Mouse (Mus musculus): Measurements from ENCODE around the gene Lck. TPM values are rescaled to one million over a fixed set of nuclear protein-coding genes. Genes with fewer than 3 reads are reported as not detected.

Gene Lck
- polyA plus RNA-seq, 1 experiment from 2014 or later: 8.8 TPM

DNA sequence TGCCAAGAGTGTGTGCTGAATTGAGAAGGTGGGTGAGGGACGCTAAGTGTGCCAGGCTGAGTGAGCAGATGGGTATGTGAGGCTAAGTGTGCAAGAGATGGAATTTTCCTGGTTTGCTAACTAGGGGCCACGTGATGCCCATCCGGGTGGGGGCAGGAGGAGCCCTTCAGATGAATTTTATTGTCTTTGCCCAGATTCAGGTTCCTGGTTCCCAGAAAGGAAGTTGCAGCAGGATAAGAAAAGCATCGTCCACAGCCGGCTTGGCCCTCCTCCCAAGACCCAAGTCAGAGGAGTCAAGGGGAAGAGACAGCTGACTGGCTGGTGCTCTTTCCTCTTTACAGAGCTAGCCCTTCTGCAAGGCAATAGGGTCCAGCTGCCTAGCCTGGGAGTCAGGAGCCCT is 5.0 kb upstream of the Lck start, which contains the start of gene Fam167b:
Gene Fam167b (minus strand): TSS at position 84 of the 400 bp plus-strand sequence.
- no peaks in the 10 kb centered on the region for H3K36me3 ChIP-seq (ENCODE audit: insufficient read depth, low read length)
- H3K4me1 ChIP-seq (replicated peaks; ENCODE audit: insufficient read depth, low read length): 0 out of 2 replicates have a peak, but pooled peaks cover 4% of the 10 kb centered on the region
- no peaks in the 10 kb centered on the region for H3K9me3 ChIP-seq (replicated peaks; ENCODE audit: low read length)
- 0 out of 2 replicates have a peak within 1 kb of the TSS, but pooled peaks have one; percentile 35 for H3K9ac ChIP-seq (ENCODE audit: low read depth, low read length)
- peak within 1 kb of the TSS; percentile 64 for H3K27ac ChIP-seq
- H3K4me3 ChIP-seq (replicated peaks; ENCODE audit: low read depth, low read length): peak within 1 kb of the TSS; percentile 21
- no peak for TF ChIP-seq CTCF (IDR thresholded peaks at IDR 0.05; ENCODE audit: low read depth)
- no peak for ATAC-seq (replicated peaks; ENCODE audit: low FRiP score, low read depth)
- peak; percentile 49 for DNase-seq (ENCODE audit: low spot score)
- H3K4me2 ChIP-seq (ENCODE audit: low read length): peak within 1 kb of the TSS; percentile 45
- WGBS: 69% methylated on average over 5 of the region's 5 CpGs
- no peaks in the 10 kb centered on the region for H3K27me3 ChIP-seq (ENCODE audit: insufficient read depth, low read length)

GRCm38 (mm10) chr4:129577688-129578087 is 4.2 kb upstream of the Lck start:
- Histone ChIP-seq H3K4me1 (replicated peaks; ENCODE audit: insufficient read depth, low read length) (0 out of 2 replicates have a peak, but pooled peaks cover 4% of the 10 kb centered on the region), H3K9me3 (replicated peaks; ENCODE audit: low read length) (no peaks in the 10 kb centered on the region), H3K4me2 (ENCODE audit: low read length) (peak overlapping the region; percentile 45), H3K36me3 (ENCODE audit: insufficient read depth, low read length) (no peaks in the 10 kb centered on the region), H3K27me3 (ENCODE audit: insufficient read depth, low read length) (no peaks in the 10 kb centered on the region), H3K9ac (ENCODE audit: low read depth, low read length) (0 out of 2 replicates have a peak overlapping the region, but pooled peaks have one; percentile 35), H3K27ac (peak overlapping the region; percentile 64), H3K4me3 (replicated peaks; ENCODE audit: low read depth, low read length) (peak overlapping the region; percentile 21)
- 68% methylated on average over 7 of the region's 7 CpGs for WGBS
- TF ChIP-seq CTCF (IDR thresholded peaks at IDR 0.05; ENCODE audit: low read depth): no peak
- DNase-seq (ENCODE audit: low spot score) (no peak), ATAC-seq (replicated peaks; ENCODE audit: low FRiP score, low read depth) (no peak)

DNA sequence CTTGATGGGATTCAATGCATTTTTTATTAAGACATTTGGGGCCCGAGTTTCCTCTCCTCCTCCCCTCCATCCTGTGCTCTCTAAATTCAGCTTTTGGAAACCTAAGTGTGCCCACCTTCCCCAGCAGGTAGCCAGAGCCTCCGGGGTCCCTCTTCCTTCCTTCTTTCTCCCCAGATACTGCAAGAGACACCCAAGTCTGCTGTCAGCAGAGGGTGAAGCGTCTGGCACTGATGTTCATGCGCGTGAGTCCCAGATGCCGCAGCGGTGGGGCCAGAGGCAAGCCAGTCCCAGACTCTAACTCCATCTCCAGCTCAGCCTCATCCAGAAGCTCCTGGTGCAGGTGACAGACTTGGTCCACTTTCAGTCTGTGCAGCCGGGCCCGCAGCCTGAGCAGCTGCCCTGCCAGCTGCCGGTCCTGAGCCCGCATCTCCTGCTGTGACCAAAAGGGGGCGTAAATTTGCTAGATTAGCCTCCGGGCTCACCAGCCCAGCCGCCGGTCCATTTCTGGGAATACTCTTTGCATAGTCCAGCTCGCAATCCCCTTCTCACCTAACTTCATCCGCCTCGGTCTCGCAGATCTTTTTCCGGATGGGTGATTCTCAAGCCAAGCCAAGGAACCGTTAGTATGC is 3.5 kb upstream of the Lck start:
- ATAC-seq (replicated peaks; ENCODE audit: low FRiP score, low read depth) (peak; percentile 47), DNase-seq (ENCODE audit: low spot score) (peak; percentile 87)
- peak overlapping the region; percentile 35; the same call in 1 of the 2 replicates for H3K9ac ChIP-seq (ENCODE audit: low read depth, low read length)
- 0 out of 2 replicates have a peak, but pooled peaks cover 4% of the 10 kb centered on the region for H3K4me1 ChIP-seq (replicated peaks; ENCODE audit: insufficient read depth, low read length)
- no peaks in the 10 kb centered on the region for H3K9me3 ChIP-seq (replicated peaks; ENCODE audit: low read length)
- no peaks in the 10 kb centered on the region for H3K27me3 ChIP-seq (ENCODE audit: insufficient read depth, low read length)
- H3K4me3 ChIP-seq (replicated peaks; ENCODE audit: low read depth, low read length): peak overlapping the region; percentile 21
- 31% methylated on average over 21 of the region's 21 CpGs for WGBS
- peak; percentile 71 for TF ChIP-seq CTCF (IDR thresholded peaks at IDR 0.05; ENCODE audit: low read depth)
- H3K36me3 ChIP-seq (ENCODE audit: insufficient read depth, low read length): no peaks in the 10 kb centered on the region
- 0 out of 2 replicates have a peak overlapping the region, but pooled peaks have one; percentile 64 for H3K27ac ChIP-seq
- peak overlapping the region; percentile 45 for H3K4me2 ChIP-seq (ENCODE audit: low read length)

- Histone ChIP-seq H3K9me3 (replicated peaks; ENCODE audit: low read length) (no peaks in the 10 kb centered on the region), H3K9ac (ENCODE audit: low read depth, low read length) (no peak overlapping the region), H3K4me3 (replicated peaks; ENCODE audit: low read depth, low read length) (no peak overlapping the region), H3K4me2 (ENCODE audit: low read length) (no peak overlapping the region), H3K27me3 (ENCODE audit: insufficient read depth, low read length) (no peaks in the 10 kb centered on the region), H3K4me1 (replicated peaks; ENCODE audit: insufficient read depth, low read length) (0 out of 2 replicates have a peak, but pooled peaks cover 4% of the 10 kb centered on the region), H3K36me3 (ENCODE audit: insufficient read depth, low read length) (no peaks in the 10 kb centered on the region), H3K27ac (no peak overlapping the region)
- ATAC-seq (replicated peaks; ENCODE audit: low FRiP score, low read depth): no peak
- WGBS: 14% methylated on average over 7 of the region's 8 CpGs
- TF ChIP-seq CTCF (IDR thresholded peaks at IDR 0.05; ENCODE audit: low read depth): no peak
- peak; percentile 54 for DNase-seq (ENCODE audit: low spot score)
Measured at GRCm38 (mm10) chr4:129575171-129575844, 1.9 kb upstream of the Lck start.

DNA sequence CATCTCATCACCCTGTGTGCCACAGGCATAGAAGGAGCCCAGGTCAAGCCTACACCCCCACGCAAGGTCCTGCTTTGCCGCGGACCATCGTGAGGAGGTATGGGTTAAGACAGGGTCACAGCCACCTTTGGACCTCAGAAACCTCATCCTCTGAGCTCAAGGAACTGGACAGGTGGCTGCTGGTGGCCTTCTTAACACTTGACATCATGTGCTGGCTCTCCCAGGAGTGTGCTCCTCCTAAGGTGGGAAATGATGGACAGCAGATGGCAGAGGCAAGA is 409 bp downstream of the Lck start:
- no peak for TF ChIP-seq CTCF (IDR thresholded peaks at IDR 0.05; ENCODE audit: low read depth)
- H3K9ac ChIP-seq (ENCODE audit: low read depth, low read length): no peak overlapping the region
- ATAC-seq (replicated peaks; ENCODE audit: low FRiP score, low read depth): no peak
- H3K9me3 ChIP-seq (replicated peaks; ENCODE audit: low read length): no peaks in the 10 kb centered on the region
- no peak overlapping the region for H3K4me2 ChIP-seq (ENCODE audit: low read length)
- no peak overlapping the region for H3K4me3 ChIP-seq (replicated peaks; ENCODE audit: low read depth, low read length)
- no peaks in the 10 kb centered on the region for H3K36me3 ChIP-seq (ENCODE audit: insufficient read depth, low read length)
- 89% methylated on average over 4 of the region's 4 CpGs for WGBS
- H3K27ac ChIP-seq: peak overlapping the region; percentile 54; the same call in 1 of the 2 replicates
- no peak for DNase-seq (ENCODE audit: low spot score)
- no peaks in the 10 kb centered on the region for H3K27me3 ChIP-seq (ENCODE audit: insufficient read depth, low read length)
- H3K4me1 ChIP-seq (replicated peaks; ENCODE audit: insufficient read depth, low read length): 0 out of 2 replicates have a peak, but pooled peaks cover 4% of the 10 kb centered on the region

DNA sequence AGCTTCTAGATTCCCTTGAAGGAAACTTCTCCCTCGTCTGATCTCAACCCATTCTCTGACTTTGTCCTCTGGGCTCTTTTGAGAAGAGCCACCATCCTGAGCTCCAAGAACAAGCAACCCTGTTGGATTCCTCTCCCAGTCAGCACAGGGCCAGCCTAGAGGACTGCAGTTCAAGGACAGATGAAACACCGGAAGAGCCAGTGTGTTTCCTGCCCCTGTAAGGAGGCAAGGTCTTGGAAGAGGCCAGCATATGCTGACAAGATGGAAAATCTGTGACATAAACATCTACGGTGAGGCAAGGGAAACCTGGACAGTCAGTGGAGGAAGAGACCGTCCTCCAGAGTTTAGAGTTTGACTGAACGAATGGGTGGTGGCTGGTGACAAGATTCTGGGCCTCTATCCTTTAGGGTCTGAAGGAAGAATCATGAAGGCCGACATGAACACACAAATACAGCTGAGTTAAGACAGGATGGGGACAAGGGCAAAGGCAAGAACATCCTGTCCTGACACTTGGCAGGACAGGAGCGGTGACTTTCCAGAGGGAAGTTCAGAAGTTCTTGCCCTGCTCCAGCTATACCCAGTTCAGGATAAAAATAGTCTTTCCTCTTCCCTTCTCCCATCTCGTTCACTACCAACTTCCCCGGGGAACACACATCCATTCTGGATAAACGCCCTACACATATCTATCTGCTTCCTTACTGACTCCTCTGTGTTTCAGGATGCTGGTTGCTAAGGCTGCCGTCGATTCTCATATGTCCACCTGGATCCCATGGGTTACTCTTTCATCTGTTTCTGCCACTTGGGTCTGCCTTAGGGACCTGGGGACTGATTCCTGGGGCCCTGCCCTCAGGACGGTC is 977 bp downstream of the Lck start:
- 72% methylated on average over 13 of the region's 13 CpGs for WGBS
- DNase-seq (ENCODE audit: low spot score) (peak; percentile 25), ATAC-seq (replicated peaks; ENCODE audit: low FRiP score, low read depth) (no peak)
- Histone ChIP-seq H3K4me2 (ENCODE audit: low read length) (no peak overlapping the region), H3K4me3 (replicated peaks; ENCODE audit: low read depth, low read length) (no peak overlapping the region), H3K36me3 (ENCODE audit: insufficient read depth, low read length) (no peaks in the 10 kb centered on the region), H3K4me1 (replicated peaks; ENCODE audit: insufficient read depth, low read length) (0 out of 2 replicates have a peak, but pooled peaks cover 4% of the 10 kb centered on the region), H3K27me3 (ENCODE audit: insufficient read depth, low read length) (no peaks in the 10 kb centered on the region), H3K9ac (ENCODE audit: low read depth, low read length) (no peak overlapping the region), H3K27ac (peak overlapping the region; percentile 54), H3K9me3 (replicated peaks; ENCODE audit: low read length) (no peaks in the 10 kb centered on the region)
- no peak for TF ChIP-seq CTCF (IDR thresholded peaks at IDR 0.05; ENCODE audit: low read depth)

Measured in kidney, postnatal 0 days (tissue).